Mouse (Mus musculus) neural tube, embryonic 10.5 days (tissue): ENCODE measurements around the gene Krt33b.

Experiments used
- DNase-seq: peaks from one replicate; pipeline ENCODE4 v3.0.0-alpha.2; 2017; ENCODE audit warnings: low spot score; ENCODE audit errors: extremely low spot score

Krt33b gene

GRCm38 (mm10) chr11:100029768-100030167 lies at the start of gene Krt33b:
Gene Krt33b (minus strand): TSS chr11:100029868.
- DNase-seq, result no peak

GRCm38 (mm10) chr11:100073873-100074272 lies 44.2 kb upstream of the Krt33b start:
- DNase-seq, result no peak

GRCm38 (mm10) chr11:100067293-100068036 lies 37.8 kb upstream of the Krt33b start:
- DNase-seq, result no peak

GRCm38 (mm10) chr11:100066236-100067010 lies 36.8 kb upstream of the Krt33b start:
- DNase-seq, result no peak

GRCm38 (mm10) chr11:100058875-100059274 lies 29.2 kb upstream of the Krt33b start:
- no peak for DNase-seq

GRCm38 (mm10) chr11:100055686-100056655 lies 26.3 kb upstream of the Krt33b start:
- DNase-seq, result no peak

- DNase-seq, result no peak
Measured at GRCm38 (mm10) chr11:100050451-100050850, 20.8 kb upstream of the Krt33b start, which contains the start of gene Krt31. Gene Krt31 (minus strand): TSS chr11:100050551.

- DNase-seq, result no peak
Measured at GRCm38 (mm10) chr11:100047193-100047592, 17.5 kb upstream of the Krt33b start.

GRCm38 (mm10) chr11:100046303-100046866 lies 16.7 kb upstream of the Krt33b start:
- no peak for DNase-seq

GRCm38 (mm10) chr11:100041454-100041853 lies 11.8 kb upstream of the Krt33b start, which contains the start of gene Krt34:
Gene Krt34 (minus strand): TSS chr11:100041554.
- DNase-seq, result no peak

GRCm38 (mm10) chr11:100021438-100021837 lies 8.2 kb downstream of the Krt33b start:
- DNase-seq, result no peak

GRCm38 (mm10) chr11:100019466-100019865 lies 10.2 kb downstream of the Krt33b start:
- DNase-seq, result no peak

- no peak for DNase-seq
Measured at GRCm38 (mm10) chr11:100016112-100016511, 13.6 kb downstream of the Krt33b start, which contains the start of gene Krt33a. Gene Krt33a (minus strand): TSS chr11:100016212.

- no peak for DNase-seq
Measured at GRCm38 (mm10) chr11:100013691-100014171, 15.9 kb downstream of the Krt33b start.

- no peak for DNase-seq
Measured at GRCm38 (mm10) chr11:100010682-100011081, 19.0 kb downstream of the Krt33b start.

- DNase-seq, result no peak
Measured at GRCm38 (mm10) chr11:100008336-100008735, 21.3 kb downstream of the Krt33b start.

GRCm38 (mm10) chr11:100006624-100007023 lies 23.0 kb downstream of the Krt33b start:
- DNase-seq, result no peak

GRCm38 (mm10) chr11:100005905-100006304 lies 23.8 kb downstream of the Krt33b start:
- no peak for DNase-seq

- DNase-seq, result peak; percentile 34
Measured at GRCm38 (mm10) chr11:100004846-100005245, 24.8 kb downstream of the Krt33b start.

GRCm38 (mm10) chr11:99999091-99999490 lies 30.6 kb downstream of the Krt33b start:
- no peak for DNase-seq

GRCm38 (mm10) chr11:99994384-99994661 lies 35.3 kb downstream of the Krt33b start:
- DNase-seq, result no peak
